Mouse (Mus musculus): ENCODE data around the gene Car15. TPM values are rescaled to one million over a fixed set of nuclear protein-coding genes. Genes with fewer than 3 reads are reported as not detected.

Car15 gene
- polyA plus RNA-seq, 1 experiment from 2014 or later = 0.83 TPM

DNA sequence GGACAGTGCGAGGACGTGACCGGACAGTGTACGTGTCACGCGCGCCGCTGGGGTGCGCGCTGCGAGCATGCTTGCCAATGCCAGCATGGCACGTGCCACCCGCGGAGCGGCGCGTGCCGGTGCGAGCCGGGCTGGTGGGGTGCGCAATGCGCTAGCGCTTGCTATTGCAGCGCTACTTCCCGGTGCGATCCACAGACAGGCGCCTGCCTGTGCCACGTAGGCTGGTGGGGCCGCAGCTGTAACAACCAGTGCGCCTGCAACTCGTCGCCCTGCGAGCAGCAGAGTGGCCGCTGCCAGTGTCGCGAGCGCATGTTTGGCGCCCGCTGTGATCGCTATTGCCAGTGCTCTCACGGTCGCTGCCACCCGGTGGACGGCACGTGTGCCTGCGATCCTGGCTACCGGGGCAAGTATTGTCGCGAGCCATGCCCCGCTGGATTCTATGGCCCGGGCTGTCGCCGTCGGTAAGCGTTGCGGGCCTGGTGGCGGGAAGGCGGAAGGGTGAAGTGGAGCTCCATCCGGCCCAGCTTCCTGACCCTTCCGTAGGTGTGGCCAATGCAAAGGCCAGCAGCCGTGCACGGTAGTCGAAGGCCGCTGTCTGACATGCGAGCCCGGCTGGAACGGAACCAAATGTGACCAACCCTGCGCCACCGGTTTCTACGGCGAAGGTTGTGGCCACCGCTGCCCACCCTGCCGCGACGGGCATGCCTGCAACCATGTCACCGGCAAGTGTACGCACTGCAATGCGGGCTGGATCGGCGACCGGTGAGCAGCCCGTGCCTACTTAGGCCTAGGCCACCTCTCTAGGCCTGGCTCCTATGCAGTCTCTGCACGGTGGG, 35.1 kb downstream of the Car15 start:
- DNase-seq (ENCODE audit: low spot score) = no peak

DNA sequence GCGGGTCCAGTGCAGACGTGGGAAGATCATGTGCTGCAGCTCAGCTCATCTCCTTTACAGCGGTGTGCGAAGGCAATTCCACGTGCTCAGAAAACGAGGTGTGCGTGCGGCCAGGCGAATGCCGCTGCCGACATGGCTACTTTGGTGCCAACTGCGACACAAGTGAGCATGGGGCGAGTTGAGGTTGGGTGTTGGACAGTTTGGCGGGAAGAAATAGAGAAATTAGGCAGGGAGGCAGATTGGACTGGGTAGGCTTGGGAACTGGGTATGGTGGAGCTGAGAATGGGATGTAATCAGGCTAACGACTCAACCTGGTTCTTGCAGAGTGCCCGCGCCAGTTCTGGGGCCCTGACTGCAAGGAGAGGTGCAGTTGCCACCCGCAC, 35.7 kb downstream of the Car15 start:
- DNase-seq (ENCODE audit: low spot score) = no peak

DNA sequence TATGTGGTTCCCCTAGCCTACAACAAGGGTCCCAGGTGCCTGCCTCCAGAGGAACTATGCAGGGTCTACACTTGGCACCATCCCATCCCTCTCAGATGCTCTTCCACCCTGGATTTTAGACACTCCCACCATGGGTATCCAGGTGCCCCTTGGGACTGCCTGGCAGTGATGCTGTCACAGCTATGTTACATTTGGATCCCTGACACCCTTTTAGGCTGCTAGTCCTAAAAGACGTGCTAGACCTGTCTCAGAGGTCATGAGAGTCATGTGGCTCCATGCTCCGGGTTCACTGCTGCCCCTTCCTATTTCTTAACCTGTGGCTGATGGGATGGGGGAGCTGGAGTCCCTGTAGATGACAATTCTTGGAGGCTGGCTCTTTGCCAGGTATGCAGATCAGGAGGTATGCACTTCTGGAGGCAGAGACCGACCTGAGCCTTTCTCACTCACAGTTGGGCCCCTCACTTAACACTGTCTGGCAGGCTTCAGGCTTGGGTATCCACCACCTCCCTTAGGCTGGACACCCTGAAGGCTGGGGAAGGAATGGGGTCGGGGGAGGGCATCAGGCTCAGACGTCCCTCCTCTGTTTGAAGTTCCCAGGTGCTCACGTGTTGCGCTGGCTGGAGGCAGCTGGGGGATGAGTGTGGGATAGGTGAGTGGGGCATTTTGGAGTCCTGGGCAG, 36.2 kb downstream of the Car15 start:
- DNase-seq (ENCODE audit: low spot score) = no peak

DNA sequence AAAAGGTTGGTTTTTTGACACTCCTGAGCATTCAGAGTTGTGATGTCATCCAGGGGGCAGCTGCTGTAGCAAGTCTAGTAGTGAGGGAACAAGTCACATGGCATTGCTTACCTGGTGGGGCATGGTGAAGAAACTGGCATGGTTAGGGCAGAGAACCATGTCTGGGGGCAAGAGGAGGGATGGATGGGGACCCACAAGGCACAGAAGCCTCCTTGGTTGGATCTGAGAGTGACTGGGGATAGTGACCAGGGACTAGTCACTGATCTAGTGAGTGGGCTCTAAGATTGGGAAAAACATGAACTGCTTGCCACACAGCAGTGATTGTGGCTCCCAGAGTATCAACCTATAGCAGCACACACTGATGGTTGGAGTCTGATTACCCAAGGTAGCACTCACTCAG, 38.6 kb downstream of the Car15 start:
- DNase-seq (ENCODE audit: low spot score) = no peak

DNA sequence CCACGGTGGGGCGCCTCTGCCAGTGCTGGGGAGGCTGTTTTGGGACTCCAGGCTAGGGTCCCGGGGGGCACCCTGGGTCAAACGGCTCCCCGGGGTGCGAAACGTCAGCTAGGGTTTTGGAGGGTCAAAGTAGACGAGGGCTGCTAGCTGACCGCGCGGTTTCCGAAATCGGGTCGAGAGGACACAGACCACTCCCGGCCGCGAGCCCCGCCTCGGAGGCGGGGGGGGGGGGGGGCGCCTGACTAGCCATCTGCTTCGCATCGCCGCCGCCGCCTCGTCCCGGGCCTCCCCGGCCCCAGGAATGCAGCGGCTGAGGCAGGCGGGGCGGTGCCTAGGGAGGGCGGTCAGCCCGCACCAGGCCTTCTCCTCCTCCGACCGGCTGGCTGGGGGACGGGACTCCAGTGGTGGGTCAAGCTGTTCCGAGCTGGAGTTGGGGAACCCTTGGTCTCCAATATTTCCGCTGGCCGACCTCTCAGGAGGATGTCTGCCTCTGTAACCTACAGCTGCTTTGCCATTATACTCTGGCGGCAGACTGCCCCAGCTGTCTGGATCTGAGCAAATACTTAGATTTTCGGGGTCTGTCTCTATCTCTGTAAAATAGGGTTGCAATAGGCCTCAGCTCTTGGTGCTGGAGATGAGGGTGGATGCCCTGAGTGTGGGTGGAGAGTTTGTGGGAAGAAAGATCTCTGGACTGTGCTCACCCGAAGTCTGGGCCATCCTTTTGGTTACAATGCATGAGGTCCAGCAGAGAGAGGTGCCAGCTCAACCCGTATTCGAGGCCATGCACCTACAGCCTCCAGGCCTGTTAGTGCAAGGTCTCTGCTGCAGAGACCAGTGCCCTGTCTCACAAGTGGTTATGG, 39.6 kb downstream of the Car15 start:
- no peak for DNase-seq (ENCODE audit: low spot score)

DNA sequence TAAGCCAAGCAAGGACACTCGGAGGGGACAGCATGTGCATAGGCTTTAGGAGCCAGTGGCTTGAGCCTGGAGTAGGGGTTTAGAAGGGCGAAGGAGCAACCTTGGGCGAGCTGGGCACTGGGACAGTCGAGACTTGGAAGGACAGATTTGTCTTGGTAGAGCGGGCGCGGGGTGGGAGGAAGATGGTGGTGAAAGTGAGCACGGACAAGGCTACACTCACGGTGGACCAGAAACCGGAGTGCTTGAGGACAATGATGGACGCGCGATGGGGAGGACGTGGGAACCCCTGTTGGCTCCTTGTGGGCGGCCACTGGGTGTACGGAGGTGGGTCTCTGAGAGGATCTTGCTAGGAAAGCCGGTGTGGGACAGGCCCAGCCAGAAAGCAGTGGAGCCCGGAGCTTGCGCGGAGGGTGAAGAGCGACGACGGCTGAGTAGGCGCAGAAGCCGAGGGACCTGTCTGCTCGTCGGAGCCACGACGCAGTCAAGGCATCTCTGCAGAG, 40.3 kb downstream of the Car15 start:
- DNase-seq (ENCODE audit: low spot score) = no peak

DNA sequence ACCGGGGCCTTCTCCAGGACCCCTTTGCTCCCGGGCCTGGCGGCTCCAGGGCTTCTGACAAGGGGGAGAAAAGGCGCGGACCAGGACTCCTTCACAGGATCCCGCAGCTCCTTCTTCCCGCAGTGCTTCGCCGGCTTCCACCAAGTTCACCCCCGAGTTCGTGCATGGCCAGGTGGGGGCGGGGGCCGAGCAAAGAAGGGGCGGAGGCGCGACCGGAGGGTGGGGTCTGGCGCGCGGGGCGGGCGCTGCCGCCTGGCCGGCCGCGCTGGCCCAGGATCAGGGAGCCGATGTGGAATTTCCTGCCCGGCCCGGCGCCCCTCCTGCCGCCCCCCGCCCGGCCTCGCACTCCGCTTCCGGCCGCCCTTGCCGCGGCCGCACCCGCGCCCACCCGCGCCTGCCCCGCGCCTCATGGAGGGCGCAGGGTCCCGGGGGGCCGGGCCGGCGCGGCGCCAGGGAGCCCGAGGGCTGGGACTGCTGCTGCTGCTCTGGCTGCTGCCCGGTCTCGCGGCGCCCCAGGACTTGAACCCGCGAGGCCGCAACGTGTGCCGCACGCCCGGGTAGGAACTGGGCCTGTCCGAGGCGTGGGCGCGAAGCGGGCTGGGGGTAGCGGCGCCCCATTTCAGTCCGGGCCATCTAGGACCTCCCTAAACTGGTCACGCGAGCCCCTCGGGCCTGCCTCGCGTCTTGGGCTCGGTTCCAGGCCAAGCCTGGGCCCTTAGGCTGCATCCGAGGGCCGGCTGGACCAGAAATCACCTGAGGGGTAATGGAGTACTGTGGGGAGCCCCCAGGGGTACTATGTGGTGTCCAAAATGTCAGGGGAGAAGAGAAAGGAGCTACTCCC, 41.0 kb downstream of the Car15 start, which contains the start of gene Scarf2:
Gene Scarf2 (plus strand): TSS at position 312 of the 841 bp plus-strand sequence.
- DNase-seq (ENCODE audit: low spot score) = no peak

DNA sequence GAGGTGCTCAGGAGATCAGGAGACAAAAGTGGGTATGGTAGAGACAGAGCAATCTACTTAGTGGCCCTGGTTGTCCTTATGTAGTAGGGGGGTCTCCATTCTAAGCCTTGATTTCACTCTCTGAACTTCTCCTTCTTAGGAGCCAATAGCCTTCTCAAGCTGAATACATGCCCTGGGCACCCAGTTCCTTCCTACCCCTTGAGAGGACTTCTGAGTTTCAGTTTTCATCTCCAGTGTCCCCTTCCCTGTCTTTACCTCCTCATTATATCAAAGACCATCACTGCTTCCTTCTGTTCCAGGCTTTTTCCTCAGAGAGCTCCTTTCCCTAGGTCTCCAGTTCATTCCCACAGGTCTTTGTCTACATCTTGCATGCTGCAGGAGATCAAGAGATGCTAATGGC, 41.6 kb downstream of the Car15 start:
- DNase-seq (ENCODE audit: low spot score) = no peak

DNA sequence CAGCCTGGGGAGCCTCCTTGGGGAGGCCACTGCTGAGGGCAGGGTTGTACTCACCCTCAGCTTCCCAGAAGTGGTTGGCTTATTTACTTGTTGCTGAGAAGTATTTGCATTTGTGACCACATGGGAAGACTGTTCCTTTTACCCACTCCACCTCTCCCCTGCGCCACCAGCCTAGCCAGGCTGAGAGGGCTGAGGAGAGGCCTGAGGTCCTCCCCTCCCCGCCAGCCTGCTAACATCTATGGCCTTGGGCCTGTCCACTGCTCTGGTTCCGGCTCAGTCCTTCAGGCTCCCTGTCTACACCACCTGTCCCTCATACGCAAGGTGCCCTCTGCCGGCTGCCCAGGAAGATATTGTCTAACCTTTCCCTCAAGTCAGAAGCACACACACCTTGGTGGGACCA, 42.5 kb downstream of the Car15 start:
- no peak for DNase-seq (ENCODE audit: low spot score)

DNA sequence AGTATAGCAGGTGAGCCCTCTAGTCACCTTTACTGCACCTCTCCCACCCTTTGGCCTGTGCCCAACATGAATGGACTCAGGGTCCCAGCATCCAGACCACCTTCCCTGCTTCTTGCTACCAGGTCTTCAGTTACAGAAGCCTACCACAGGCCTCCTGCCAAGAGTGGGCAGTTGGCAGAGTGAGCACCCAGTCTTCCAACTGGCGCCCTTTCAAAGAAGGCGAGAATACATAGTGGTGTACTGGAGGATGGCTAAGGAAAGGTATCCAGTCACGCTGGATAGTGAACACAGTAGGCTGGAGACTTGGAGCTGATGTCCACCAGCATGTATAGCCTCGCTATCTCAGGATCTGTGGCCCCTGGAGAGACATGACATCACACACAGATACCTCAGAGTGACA, 44.1 kb downstream of the Car15 start:
- DNase-seq (ENCODE audit: low spot score) = no peak

DNA sequence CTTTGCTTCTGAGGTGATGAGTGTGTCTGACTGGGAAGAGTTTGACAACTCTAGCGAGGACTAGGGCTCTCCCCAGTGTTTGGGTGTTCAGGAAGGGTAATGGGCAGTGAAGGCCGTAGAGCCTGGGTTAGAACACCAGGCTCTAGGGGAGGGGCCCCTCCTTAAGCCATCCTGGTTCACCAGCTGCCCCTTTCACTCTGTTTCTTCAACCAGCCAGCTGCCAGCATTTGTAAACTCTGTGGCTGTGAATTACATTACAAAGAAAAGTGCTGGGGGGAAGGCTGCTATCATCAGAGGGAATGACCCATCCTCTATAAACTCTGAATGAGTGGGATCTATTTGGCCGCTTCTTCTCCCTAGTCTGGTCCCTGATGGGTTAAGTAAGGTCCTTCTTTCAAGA, 45.4 kb downstream of the Car15 start:
- DNase-seq (ENCODE audit: low spot score) = no peak

DNA sequence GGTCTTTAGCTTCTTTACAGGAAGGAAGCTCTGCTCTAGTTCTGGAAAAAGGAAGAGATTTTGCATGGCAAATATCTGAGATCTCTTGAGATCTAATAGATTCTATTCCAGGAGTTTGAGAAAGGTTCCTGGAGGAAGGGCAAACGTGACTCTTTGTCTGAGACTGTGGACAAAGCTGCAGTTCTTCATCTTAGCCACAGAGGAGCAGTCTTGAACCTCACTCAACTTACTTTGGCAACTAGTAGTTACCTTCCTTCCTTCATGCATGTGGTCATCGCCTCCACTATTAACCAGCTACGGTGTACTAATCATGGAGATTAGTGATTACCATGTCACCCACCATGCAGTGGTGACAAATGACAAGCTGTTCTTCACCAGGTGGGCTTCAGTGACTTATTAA, 52.8 kb downstream of the Car15 start:
- no peak for DNase-seq (ENCODE audit: low spot score)

Other genes starting within 250 kb of the Car15 start
- gene Smpd4, start 219.0 kb downstream of the Car15 start, polyA plus RNA-seq (2015; fragmentation: Nextera tagmentation; extraction: Ambion mirVana) = 17.4 and 21.6 TPM in 2 replicates
- 0.98 and 1.1 TPM in 2 replicates for gene Ccdc74a, start 191.9 kb downstream of the Car15 start, polyA plus RNA-seq (2015; fragmentation: Nextera tagmentation; extraction: Ambion mirVana)
- 31.6 and 36.9 TPM in 2 replicates for gene Med15, start 105.5 kb downstream of the Car15 start, polyA plus RNA-seq (2015; fragmentation: Nextera tagmentation; extraction: Ambion mirVana)
- 27.6 and 30.2 TPM in 2 replicates for gene Klhl22, start 78.7 kb downstream of the Car15 start, polyA plus RNA-seq (2015; fragmentation: Nextera tagmentation; extraction: Ambion mirVana)
- gene Scarf2, start 41.1 kb downstream of the Car15 start, polyA plus RNA-seq (2015; fragmentation: Nextera tagmentation; extraction: Ambion mirVana) = 3.6 and 4.3 TPM in 2 replicates
- not detected in 2 replicates for gene B830017H08Rik, start 5.2 kb downstream of the Car15 start, polyA plus RNA-seq (2015; fragmentation: Nextera tagmentation; extraction: Ambion mirVana)
- 0.20 TPM in 1 of 2 replicates, not detected in the other for gene Gm20518, start 53.3 kb upstream of the Car15 start, polyA plus RNA-seq (2015; fragmentation: Nextera tagmentation; extraction: Ambion mirVana)
- 0.05 TPM in 1 of 2 replicates, not detected in the other for gene Tssk1, start 55.9 kb upstream of the Car15 start, polyA plus RNA-seq (2015; fragmentation: Nextera tagmentation; extraction: Ambion mirVana)
- 42.5 and 43.7 TPM in 2 replicates for gene Dgcr2, start 60.2 kb upstream of the Car15 start, polyA plus RNA-seq (2015; fragmentation: Nextera tagmentation; extraction: Ambion mirVana)
- not detected in 2 replicates for gene Tssk2, start 60.3 kb upstream of the Car15 start, polyA plus RNA-seq (2015; fragmentation: Nextera tagmentation; extraction: Ambion mirVana)
- 32.7 and 38.8 TPM in 2 replicates for gene Ess2, start 73.0 kb upstream of the Car15 start, polyA plus RNA-seq (2015; fragmentation: Nextera tagmentation; extraction: Ambion mirVana)
- gene Gsc2, start 76.7 kb upstream of the Car15 start, polyA plus RNA-seq (2015; fragmentation: Nextera tagmentation; extraction: Ambion mirVana) = 0.18 TPM in 1 of 2 replicates, not detected in the other
- 50.2 and 51.5 TPM in 2 replicates for gene Slc25a1, start 89.9 kb upstream of the Car15 start, polyA plus RNA-seq (2015; fragmentation: Nextera tagmentation; extraction: Ambion mirVana)
- 0.73 and 1.1 TPM in 2 replicates for gene Vpreb2, start 142.1 kb upstream of the Car15 start, polyA plus RNA-seq (2015; fragmentation: Nextera tagmentation; extraction: Ambion mirVana)
- 125 and 128 TPM in 2 replicates for gene Dgcr6, start 214.5 kb upstream of the Car15 start, polyA plus RNA-seq (2015; fragmentation: Nextera tagmentation; extraction: Ambion mirVana)

Data from thymus, postnatal 0 days (tissue).